Mouse (Mus musculus): ENCODE results near the gene Olfr711.
"Not testable (repeated sequence)": the region's sequence is repeated elsewhere in the genome, so short reads cannot be mapped to it uniquely, and the experiment has no call there.

Gene Olfr711

GRCm38 (mm10) chr7:106975353-106975752 lies at the start of gene Olfr711:
TSS of gene Olfr711 (minus strand) at chr7:106975453.
- in situ Hi-C loops (cut with MboI; ENCODE audit: unreplicated experiment in 2 of 2), result no loop called here

- in situ Hi-C loops (cut with MboI; ENCODE audit: unreplicated experiment in 2 of 2), result no loop called here
Measured at GRCm38 (mm10) chr7:107005972-107006371, 30.7 kb upstream of the Olfr711 start, which contains the start of gene Olfr2. TSS of gene Olfr2 (minus strand) at chr7:107006072.

GRCm38 (mm10) chr7:107004169-107004568 lies 28.9 kb upstream of the Olfr711 start:
- in situ Hi-C loops (cut with MboI; ENCODE audit: unreplicated experiment in 2 of 2), result no loop called here

- in situ Hi-C loops (cut with MboI; ENCODE audit: unreplicated experiment in 2 of 2), result no loop called here
Measured at GRCm38 (mm10) chr7:107000798-107001197, 25.5 kb upstream of the Olfr711 start.

GRCm38 (mm10) chr7:106985236-106985635 lies 10.0 kb upstream of the Olfr711 start:
- in situ Hi-C loops (cut with MboI; ENCODE audit: unreplicated experiment in 2 of 2), result no loop called here

- in situ Hi-C loops (cut with MboI; ENCODE audit: unreplicated experiment in 2 of 2), result loop anchor here (25.0 kb wide), 1 partner anchor 605 kb away; no protein-coding TSS in a partner anchor
Measured at GRCm38 (mm10) chr7:106967503-106967902, 7.8 kb downstream of the Olfr711 start.

GRCm38 (mm10) chr7:106963837-106964236 lies 11.4 kb downstream of the Olfr711 start, which contains the start of gene Olfr6:
TSS of gene Olfr6 (minus strand) at chr7:106963937.
- in situ Hi-C loops (cut with MboI; ENCODE audit: unreplicated experiment in 2 of 2), result loop anchor here (25.0 kb wide), 1 partner anchor 602 kb away; no protein-coding TSS in a partner anchor

GRCm38 (mm10) chr7:106948212-106948611 lies 27.0 kb downstream of the Olfr711 start, which contains the start of gene Olfr710:
TSS of gene Olfr710 (minus strand) at chr7:106948312.
- in situ Hi-C loops (cut with MboI; ENCODE audit: unreplicated experiment in 2 of 2), result no loop called here

GRCm38 (mm10) chr7:106932119-106932518 lies 43.1 kb downstream of the Olfr711 start, which contains the start of gene Olfr709-ps1:
TSS of gene Olfr709-ps1 (minus strand) at chr7:106932219.
- in situ Hi-C loops (cut with MboI; ENCODE audit: unreplicated experiment in 2 of 2), result no loop called here

- in situ Hi-C loops (cut with MboI; ENCODE audit: unreplicated experiment in 2 of 2), result not testable (repeated sequence)
Measured at GRCm38 (mm10) chr7:106920961-106921360, 54.3 kb downstream of the Olfr711 start.

Measured in v-Abl transformed pro-B cells (cell line).